Mouse (Mus musculus) monocyte, adult 5-6 weeks (primary cell): Measurements from ENCODE around the gene Flt3. TPM values are rescaled to one million over a fixed set of nuclear protein-coding genes. Genes with fewer than 3 reads are reported as not detected.
A peak's percentile ranks its signal among the peaks of the same experiment; 100 is the strongest.

ENCODE experiments used
- ATAC-seq: fragments of 153-309, 156-312 bp; replicated peaks from 2 replicates; pipeline ENCODE4 v1.8.0; 2017; ENCODE audit warnings: mild to moderate bottlenecking; ENCODE audit not compliant: low TSS enrichment, insufficient number of reproducible peaks, severe bottlenecking, poor library complexity, low FRiP score
- total RNA-seq: library from RNA; stranded (forward); fragments of 200-1000, 200-491, 200-594 nt; gene quantifications from 3 replicates; pipeline ENCODE4 v1.2.3, GENCODE M21; 2017

Gene Flt3
- total RNA-seq, 1 experiment from 2014 or later: 3.9 TPM

GRCm38 (mm10) chr5:147302141-147302540 is 98.1 kb downstream of the Flt3 start:
- ATAC-seq: no peak

GRCm38 (mm10) chr5:147301781-147302070 is 98.6 kb downstream of the Flt3 start:
- ATAC-seq: no peak

- no peak for ATAC-seq
Measured at GRCm38 (mm10) chr5:147300917-147301780, 99.1 kb downstream of the Flt3 start.

GRCm38 (mm10) chr5:147300001-147300363 is 100.3 kb downstream of the Flt3 start:
- ATAC-seq: no peak

DNA sequence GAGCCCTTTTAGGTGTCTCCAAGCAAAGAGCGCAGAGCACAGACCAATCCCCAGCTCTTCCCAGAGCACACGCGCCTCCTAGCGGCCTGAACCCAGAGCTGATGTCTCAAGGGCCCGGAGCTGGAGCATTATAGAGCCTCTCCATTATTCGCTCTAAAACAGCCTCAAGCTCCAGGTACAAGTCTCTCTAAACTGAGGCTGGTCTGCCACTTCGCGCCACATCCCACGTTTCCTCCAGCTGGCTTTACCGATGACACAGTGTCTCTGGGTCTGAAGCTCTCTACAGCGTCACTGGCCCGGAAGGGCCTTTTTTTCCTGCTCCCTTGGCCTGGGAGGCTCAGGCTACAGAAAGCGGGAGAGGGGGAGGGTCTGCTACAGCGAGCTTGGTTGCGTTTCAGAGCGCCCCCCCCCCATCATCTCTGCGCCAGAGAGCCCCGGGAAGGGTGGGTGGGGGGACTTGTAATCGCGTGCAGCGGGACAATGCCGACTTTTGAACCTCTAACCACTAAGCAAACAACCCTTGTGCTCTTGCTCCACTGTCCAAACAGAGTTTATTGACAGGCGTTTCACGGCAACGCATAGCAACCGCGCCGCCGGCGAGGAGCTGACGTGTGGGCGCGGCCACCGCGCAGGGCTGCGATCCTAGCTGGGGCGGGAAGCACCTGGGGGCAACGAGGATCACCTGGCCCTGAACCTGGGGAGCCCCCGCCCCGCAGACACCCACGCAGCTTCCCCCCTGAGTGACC is 100.9 kb downstream of the Flt3 start:
- no peak for ATAC-seq

DNA sequence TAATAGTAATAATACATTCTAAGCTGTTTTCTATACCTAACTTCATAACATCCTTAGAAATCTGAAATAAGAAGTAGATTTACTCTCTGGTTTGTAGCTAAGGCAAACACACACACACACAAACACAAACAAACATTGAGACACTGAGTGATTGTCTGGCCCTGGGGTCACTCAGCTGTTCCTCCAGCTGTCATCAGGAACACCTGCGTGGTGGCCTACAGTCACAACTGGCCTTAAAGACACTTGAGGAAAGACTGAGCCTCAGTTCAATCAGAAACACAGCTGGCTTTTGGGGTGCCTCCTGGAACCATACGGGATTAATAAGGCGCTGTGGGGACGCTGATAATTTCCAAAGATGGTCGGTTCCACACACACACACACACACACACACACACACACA is 103.0 kb downstream of the Flt3 start:
- no peak for ATAC-seq

DNA sequence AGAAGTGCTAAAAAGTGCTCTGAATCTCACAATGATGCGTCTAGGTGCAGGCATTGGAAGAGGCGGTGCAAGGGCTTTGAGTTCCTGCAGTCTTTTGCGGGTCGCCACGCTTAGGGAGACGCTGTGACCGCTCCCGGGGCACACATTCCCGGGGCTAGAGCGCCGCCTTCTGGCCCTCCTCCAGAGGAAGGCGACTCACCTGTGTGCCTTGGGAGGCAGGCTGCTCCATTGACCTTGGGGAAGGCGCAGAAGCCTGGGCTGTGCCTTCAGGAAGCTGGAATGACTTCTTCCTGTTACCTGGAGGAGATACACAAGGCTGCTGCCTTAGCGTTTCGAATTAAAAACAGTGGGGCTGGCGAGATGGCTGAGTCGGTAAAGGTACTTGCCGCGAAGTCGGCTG is 106.2 kb downstream of the Flt3 start:
- no peak for ATAC-seq

DNA sequence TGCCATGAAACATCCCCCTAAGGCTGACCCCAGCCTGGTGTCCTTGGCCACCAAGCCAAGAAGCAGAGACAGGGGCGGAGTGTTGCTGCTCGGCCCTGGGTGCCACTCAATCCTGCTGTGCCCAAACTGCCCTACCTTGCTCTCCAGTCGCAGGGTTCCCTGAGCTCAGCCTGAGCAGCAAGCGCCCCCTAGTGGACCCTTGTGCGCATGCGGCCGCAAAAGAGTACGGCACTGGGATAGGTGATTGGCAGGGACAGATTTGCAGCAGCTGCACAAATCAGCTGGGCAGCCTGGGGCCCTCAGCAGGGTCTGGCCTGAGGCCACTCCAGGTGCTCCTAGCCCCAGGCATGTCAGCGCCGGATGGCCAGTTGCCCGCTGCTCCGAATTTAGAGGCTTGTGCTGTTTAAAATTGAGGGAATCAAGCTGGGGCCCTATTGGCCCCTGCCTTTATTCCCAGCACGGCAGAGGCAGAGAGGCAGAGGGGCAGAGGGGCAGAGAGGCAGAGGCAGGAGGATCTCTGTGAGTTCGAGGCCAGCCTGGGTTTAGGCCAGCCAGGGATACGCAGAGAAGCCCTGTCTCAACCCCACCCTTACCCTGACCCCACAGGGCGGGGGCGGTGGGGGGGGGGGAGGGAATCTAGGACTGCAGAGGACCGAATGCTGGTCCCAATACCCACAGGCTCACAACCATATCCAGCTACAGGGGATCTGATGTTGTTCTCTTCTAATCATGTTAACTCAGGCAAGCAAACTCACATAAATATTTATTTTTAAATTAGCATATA is 107.0 kb downstream of the Flt3 start:
- 0 out of 2 replicates have a peak, but pooled peaks have one; percentile 43 for ATAC-seq

DNA sequence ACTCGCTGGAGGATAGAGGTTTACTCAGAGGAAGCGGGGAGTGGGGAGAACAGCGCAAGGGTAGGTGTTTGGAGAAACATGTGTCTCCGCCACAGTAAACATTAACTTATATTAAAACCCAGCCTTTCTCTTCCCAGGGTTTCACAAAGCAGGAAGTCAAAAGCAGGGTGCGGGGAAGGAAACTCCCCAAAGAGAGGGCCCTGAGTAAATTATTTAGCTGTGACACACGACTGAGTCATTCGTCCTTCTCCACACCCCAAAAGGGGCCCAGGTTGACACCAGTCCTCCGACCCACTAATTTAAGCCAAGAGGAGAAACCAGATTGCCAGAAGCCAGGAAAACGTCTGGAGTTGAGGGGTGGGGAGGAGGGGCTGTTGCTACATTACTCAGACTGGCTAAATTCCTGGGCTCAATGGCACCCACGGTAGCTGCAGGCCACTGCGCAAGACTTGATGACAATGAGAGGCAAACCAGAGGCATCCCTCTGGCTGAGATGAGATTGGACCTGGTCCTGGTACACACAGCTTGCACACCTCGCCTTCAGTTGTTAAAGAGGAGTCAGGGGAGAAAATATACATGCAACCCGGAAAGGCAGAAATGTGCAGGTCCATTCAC is 107.7 kb downstream of the Flt3 start:
- ATAC-seq: no peak

DNA sequence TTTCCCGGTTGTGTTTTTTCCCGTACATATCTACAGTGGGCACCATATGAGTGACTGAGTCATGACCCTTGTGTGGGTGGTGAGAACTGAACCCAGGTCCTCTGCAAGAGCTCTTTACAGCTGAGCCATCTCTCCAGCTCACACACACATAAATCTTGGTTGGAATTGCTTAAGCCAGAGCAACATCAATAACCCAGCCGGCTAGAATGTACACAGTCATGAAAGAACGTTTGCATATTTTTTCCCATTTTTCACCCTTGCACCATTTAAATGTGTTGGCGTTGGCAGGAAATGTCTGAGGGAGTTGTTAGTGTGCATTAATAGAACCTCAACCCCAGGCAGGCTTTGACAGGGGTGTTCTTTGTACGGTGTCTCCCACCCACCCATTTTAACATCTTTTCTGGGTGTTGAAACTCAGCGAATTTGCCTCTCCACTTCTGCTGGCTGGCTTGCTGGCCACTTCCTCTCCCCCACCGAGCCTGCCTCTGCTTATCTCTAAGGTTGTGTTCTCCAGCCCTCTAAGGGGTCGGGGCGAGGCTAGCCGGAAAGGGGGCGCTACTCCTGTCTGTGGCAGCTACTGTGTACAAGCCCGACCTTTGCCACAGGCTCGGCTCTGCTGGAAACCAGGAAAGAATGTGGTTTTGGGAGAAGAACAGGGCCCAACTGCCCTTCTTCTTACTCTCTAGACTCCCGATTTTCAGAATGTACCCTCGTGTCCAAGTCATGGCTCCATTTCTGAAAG is 108.4 kb downstream of the Flt3 start:
- ATAC-seq: no peak

GRCm38 (mm10) chr5:147284365-147284764 is 115.9 kb downstream of the Flt3 start:
- ATAC-seq: no peak

Other genes with a start within 250 kb of the Flt3 start
- not detected in 3 replicates for gene Gsx1, start 211.8 kb downstream of the Flt3 start, total RNA-seq
- not detected in 3 replicates for gene Pdx1, start 130.5 kb downstream of the Flt3 start, total RNA-seq
- not detected in 3 replicates for gene Cdx2, start 93.2 kb downstream of the Flt3 start, total RNA-seq
- not detected in 3 replicates for gene Urad, start 78.0 kb downstream of the Flt3 start, total RNA-seq
- 167 to 270 TPM (median 183 TPM) in 3 replicates for gene Pan3, start 29.7 kb upstream of the Flt3 start, total RNA-seq